Mouse (Mus musculus) megakaryocyte-erythroid progenitor cell, adult 5-6 weeks (primary cell): ENCODE results near the gene Ankrd27. TPM values are rescaled to one million over a fixed set of nuclear protein-coding genes. Genes with fewer than 3 reads are reported as not detected.

Experiments used
- ATAC-seq: replicated peaks from 2 replicates; pipeline ENCODE4 v1.8.0; 2016; ENCODE audit warnings: mild to moderate bottlenecking, inconsistent platforms; ENCODE audit not compliant: severe bottlenecking, poor library complexity, low FRiP score, low TSS enrichment
- total RNA-seq, 2 experiments: library from RNA; stranded (forward) in 1 of 2; stranded (reverse) in 1 of 2; fragments of 200-1000, 215-1000 nt in 1 of 2; fragments of >200 nt in 1 of 2; fragmentation: Nextera tagmentation in 1 of 2; gene quantifications; 2 replicates each; pipeline ENCODE4 v1.2.3; 2014 to 2017

The Ankrd27 gene
- total RNA-seq, 2 experiments from 2014 or later = 57.9 to 74.1 TPM

DNA sequence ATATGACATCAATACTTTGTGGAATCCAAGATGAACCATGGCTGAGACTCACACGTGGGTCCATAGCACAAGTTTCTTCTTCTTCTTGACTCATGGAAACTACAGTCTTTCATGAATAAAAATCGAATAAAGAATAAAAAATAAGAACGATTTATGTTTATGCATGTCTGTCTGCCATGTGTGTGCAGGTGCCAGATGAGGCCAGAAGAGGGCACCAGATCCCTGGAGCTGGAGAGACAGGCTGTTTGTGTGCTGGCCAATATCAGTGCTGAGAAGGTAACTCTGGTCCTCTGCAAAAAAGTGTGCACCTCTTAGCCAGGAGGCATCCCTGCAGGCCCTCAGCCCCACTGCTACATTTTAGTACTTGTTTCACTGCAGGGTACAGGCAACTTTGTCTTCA lies 95.5 kb downstream of the Ankrd27 start:
- no peak for ATAC-seq

- ATAC-seq = no peak
Observed at GRCm38 (mm10) chr7:35683409-35684122, 97.5 kb downstream of the Ankrd27 start.

- ATAC-seq = no peak
Observed at GRCm38 (mm10) chr7:35686216-35686615, 100.2 kb downstream of the Ankrd27 start.

GRCm38 (mm10) chr7:35686756-35687155 lies 100.7 kb downstream of the Ankrd27 start:
- peak; percentile 70 for ATAC-seq

DNA sequence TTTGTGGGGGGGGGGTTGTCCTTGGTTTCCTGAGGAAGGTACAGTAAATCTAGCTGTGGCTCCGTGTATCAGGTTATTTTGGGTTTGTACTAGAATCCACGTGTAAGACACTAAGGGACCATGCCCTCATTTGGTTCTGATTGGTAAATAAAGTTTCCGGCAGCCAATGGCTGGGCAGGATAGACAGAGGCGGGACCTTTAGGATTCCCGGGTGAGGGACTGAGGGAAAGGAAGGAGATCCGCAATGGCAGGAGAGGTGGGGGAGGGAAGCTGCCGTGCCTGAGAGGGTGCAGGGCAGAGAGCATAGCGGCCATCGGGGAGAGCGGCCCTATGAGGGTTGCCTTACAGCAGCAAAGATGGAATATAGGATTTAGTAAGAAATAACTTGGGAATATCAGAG lies 101.2 kb downstream of the Ankrd27 start:
- no peak for ATAC-seq

DNA sequence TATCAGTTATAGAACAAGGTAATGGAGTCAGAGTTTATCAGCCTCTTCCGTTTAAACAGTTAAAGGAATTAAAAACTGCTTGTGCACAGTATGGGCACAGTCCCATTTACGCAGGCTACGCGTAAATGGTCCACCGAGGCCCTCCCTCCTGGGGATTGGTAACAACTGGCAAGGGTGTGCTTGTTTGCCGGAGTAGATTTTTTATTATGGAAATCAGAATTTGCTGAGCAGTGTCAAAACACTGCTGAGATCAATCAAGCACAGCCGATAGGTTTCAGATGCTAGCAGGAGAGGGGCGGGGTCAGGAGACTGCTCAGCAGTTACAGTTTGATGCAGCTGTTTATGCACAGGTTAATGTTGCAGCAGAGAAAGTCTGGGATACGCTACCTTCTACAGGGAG lies 102.2 kb downstream of the Ankrd27 start:
- no peak for ATAC-seq

Other genes starting within 250 kb of the Ankrd27 start
- 21.8 and 28.4 TPM in 2 replicates for gene Faap24, start 189.4 kb upstream of the Ankrd27 start, total RNA-seq (2014; fragmentation: Nextera tagmentation)
- 20.4 and 23.4 TPM in 2 replicates for gene Faap24, start 189.4 kb upstream of the Ankrd27 start, total RNA-seq (2017)
- gene Cep89, start 189.2 kb upstream of the Ankrd27 start, total RNA-seq (2014; fragmentation: Nextera tagmentation) = 18.0 and 25.1 TPM in 2 replicates
- 17.9 and 26.0 TPM in 2 replicates for gene Cep89, start 189.2 kb upstream of the Ankrd27 start, total RNA-seq (2017)
- gene Slc7a9, start 137.4 kb upstream of the Ankrd27 start, total RNA-seq (2014; fragmentation: Nextera tagmentation) = not detected in 2 replicates
- gene Slc7a9, start 137.4 kb upstream of the Ankrd27 start, total RNA-seq (2017) = not detected in 2 replicates
- gene Tdrd12, start 48.5 kb upstream of the Ankrd27 start, total RNA-seq (2014; fragmentation: Nextera tagmentation) = 0.11 TPM in 1 of 2 replicates, not detected in the other
- not detected in 2 replicates for gene Tdrd12, start 48.5 kb upstream of the Ankrd27 start, total RNA-seq (2017)
- gene Nudt19, start 29.9 kb upstream of the Ankrd27 start, total RNA-seq (2014; fragmentation: Nextera tagmentation) = 116 and 170 TPM in 2 replicates
- gene Nudt19, start 29.9 kb upstream of the Ankrd27 start, total RNA-seq (2017) = 55.2 and 71.9 TPM in 2 replicates
- gene Rgs9bp, start 662 bp upstream of the Ankrd27 start, total RNA-seq (2014; fragmentation: Nextera tagmentation) = 4.6 and 5.6 TPM in 2 replicates
- 3.1 and 4.0 TPM in 2 replicates for gene Rgs9bp, start 662 bp upstream of the Ankrd27 start, total RNA-seq (2017)
- 208 and 214 TPM in 2 replicates for gene Pdcd5, start 61.3 kb downstream of the Ankrd27 start, total RNA-seq (2014; fragmentation: Nextera tagmentation)
- gene Pdcd5, start 61.3 kb downstream of the Ankrd27 start, total RNA-seq (2017) = 145 and 165 TPM in 2 replicates
- 12.3 and 15.0 TPM in 2 replicates for gene Dpy19l3, start 168.2 kb downstream of the Ankrd27 start, total RNA-seq (2014; fragmentation: Nextera tagmentation)
- gene Dpy19l3, start 168.2 kb downstream of the Ankrd27 start, total RNA-seq (2017) = 8.1 and 11.0 TPM in 2 replicates
- gene Zfp507, start 216.8 kb downstream of the Ankrd27 start, total RNA-seq (2014; fragmentation: Nextera tagmentation) = 22.4 and 24.7 TPM in 2 replicates
- gene Zfp507, start 216.8 kb downstream of the Ankrd27 start, total RNA-seq (2017) = 19.5 and 24.7 TPM in 2 replicates